Mouse (Mus musculus) frontal cortex, postnatal 10 days (tissue): ENCODE measurements around the gene Aen.

Source experiments
- DNase-seq, 2 experiments: peaks; one replicate each; pipeline ENCODE4 v3.0.0; 2022; ENCODE audit warnings: low spot score in 2 of 2, mixed read lengths in 1 of 2

Aen gene

GRCm38 (mm10) chr7:78893917-78894316 is 1.7 kb upstream of the Aen start:
- DNase-seq: no peak

- no peak for DNase-seq
Measured at GRCm38 (mm10) chr7:78895021-78895652, 517 bp upstream of the Aen start.

DNA sequence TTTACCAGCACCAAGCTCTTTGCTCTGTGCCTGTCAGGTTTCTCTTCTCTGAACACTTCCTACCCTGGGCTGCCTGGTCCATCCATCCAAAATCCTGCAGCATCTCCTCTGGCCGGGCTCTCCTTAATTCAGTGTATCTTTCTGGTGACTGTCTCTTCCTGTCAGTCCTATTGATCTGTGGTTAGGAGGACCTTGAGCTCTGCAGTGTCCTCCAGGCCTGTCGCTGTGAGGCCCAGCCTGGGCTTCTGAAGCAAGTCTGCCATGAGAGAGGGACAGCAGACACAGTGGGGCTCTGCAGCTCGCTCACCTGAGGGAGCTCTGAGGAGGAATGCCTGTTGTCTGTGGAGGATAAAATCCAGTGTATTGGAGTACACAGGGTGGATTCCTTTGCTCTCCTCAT is 1.9 kb downstream of the Aen start:
- no peak for DNase-seq

DNA sequence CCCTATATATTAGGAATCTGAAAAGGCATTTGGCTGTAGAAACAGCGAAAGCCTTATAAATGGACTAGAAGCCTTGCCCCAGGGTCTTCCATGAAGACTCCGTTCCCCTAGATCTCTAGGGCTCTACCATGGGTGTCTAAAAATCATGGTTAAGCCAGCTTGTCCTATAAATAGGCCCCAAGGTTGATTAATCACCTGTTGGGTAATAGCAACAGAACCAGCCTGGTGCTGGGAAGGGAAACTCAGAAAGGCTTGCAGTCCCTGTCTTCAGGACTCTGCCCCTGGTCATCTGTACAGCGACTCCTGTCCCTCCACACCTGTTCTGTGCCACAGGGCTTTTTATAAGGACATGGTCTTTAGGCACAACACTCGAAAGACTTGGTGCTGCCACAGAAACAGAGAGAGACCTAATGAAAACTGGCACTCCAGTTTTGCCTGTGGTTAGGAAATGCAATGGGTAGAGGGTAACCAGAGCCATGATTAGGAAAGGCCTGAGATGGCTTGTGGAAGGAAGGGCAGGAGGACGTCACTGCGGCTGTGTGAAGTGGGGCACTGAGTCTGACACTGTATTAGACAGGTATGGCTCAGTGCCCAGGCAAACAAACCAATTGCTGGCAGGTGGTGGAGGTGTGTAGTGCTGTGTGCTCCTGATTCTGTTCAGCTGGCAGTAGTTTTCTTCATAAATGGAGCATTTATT is 7.7 kb downstream of the Aen start:
- DNase-seq: no peak

DNA sequence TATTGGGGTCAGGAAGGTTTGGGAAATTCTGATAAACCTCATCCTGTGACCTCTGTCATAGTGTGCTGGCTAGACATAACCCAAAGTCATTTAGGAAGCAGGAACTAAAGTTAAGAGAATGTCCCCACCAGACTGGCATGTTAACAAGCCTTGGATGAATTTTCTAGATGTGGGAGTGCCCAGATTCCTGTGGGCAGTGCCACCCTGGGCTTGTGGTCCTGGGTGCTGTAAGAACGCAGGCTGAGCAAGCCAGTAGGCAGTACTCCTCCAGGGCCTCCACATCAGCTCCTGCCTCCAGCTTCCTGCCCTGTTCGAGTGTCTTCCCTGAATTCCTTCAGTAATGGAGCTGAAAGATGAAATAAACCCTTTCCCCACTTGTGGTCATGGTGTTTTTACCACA is 8.5 kb downstream of the Aen start:
- DNase-seq: no peak

- DNase-seq: no peak
Measured at GRCm38 (mm10) chr7:78909026-78909425, 13.4 kb downstream of the Aen start.

DNA sequence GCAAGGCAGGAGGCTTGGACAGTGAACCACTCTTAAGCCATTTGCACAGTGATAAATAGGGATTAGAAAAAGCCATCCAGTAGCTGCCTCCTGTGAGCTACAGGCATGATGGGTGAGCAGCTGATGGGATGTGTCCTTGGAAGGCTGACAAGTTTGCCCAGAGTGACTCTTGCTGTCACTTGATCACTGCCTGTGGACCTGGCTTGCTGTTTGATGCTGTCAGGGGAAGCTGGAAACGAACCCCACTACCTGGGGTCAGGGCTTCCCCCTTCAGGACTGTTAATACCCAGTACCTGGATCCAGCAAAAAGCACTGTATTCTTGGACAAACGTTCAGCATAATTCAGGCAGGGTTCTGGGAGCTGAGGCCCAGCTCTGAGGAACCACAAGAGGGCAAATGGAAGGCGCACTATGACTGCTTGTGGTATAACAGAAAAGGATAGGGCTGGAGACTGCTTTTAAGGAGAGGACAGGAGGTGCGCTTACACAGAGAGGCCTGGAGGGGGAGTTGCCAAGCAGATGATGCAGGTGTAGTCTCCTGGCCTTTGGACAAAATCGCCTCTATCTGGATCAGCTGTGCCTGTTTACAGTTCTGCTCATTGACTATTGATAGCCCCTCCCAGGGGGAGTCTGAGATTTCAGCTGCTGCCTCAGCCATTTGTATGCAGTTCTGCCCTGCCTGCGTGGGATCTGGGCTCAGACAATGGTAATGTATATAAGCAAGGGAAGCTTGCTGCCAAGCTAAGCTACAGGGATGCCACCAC is 14.9 kb downstream of the Aen start:
- DNase-seq: no peak

GRCm38 (mm10) chr7:78911209-78911608 is 15.6 kb downstream of the Aen start:
- DNase-seq: no peak

GRCm38 (mm10) chr7:78912253-78912973 is 16.8 kb downstream of the Aen start:
- no peak for DNase-seq

GRCm38 (mm10) chr7:78912974-78913474 is 17.4 kb downstream of the Aen start, which contains the start of gene Isg20:
Gene Isg20, plus strand, starts transcription at chr7:78913424.
- no peak for DNase-seq

GRCm38 (mm10) chr7:78913649-78914544 is 18.2 kb downstream of the Aen start:
- no peak for DNase-seq

GRCm38 (mm10) chr7:78914545-78914845 is 18.8 kb downstream of the Aen start:
- DNase-seq: no peak

- no peak for DNase-seq
Measured at GRCm38 (mm10) chr7:78914896-78915510, 19.3 kb downstream of the Aen start.

DNA sequence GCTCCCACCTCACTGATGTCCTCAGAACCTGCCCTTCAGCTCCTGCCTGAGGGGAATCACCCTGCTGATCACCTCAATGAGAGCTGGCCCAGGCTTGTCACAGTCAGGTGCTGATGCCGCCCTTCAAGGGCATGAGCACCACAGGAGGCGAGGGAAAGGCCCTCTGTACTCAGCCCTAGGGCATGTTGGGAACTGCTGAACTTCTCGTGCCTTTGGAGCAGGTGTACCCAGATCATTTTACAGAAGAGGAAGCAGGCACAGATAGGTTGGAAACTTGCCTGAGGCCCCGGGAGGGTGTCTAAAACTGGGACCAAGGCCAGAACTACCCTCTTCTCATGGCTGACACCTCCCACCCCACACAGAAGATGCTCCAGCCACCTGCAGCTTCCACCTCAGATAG is 23.0 kb downstream of the Aen start:
- DNase-seq: no peak

DNA sequence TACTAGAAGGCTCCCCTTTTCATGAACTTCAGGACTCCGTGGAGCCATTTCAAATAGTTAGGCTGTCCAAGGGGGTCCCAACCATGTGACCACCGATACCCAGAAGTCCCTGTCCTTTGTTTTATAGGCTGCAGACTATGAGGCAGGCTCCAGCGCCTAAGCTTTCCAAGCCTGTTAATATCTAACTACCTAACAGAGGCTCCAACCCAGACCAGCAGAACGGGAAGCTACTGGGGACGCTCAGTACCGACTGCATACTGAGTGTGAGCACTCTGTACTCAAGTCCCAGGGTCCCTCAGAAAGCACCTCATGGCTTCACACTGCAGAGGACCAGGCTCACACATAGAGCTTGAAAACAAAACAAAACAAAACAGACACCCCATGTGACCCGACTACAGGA is 26.9 kb downstream of the Aen start:
- DNase-seq: no peak

DNA sequence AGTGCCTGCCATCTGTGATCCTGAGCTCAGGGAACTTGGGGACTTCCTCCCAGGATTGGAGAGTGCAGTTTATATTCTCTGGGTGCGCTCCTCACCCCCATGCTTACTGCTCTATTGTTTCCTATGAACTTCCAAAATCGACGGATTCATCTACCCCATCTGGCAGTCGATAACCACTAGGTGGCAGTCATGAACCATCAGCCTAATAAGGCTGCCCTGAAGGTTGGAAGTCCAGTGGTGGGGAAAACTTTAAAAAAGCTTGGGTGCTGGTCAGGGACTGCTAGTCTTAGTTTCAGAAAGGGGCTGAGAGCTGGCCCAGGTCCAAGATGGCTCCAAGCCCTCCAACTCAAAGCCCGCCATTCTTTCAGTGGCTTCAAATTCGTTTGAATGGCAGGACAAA is 28.6 kb downstream of the Aen start:
- peak in 1 of 2 experiments; percentile 66 for DNase-seq

DNA sequence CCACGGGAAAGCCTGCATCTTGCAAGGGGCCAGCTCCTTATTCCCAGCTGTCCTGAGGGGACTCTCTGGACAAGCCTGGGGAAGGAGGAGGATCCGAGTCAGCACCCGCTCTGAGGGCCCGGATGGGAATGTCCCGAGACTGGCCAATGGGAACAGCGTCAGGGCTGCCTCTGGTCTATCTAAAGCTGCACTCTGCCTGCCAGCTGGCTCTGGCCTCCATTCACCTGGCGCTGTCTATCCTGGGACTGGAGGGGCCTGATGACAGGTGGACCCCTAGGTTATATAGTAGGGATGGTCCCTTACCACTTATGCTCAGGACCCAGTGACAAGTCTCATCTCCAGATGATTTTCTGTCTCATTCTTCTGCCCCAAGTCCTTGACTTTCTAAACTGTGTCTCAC is 29.1 kb downstream of the Aen start:
- DNase-seq: no peak

- DNase-seq: no peak
Measured at GRCm38 (mm10) chr7:78925680-78926079, 30.0 kb downstream of the Aen start.

GRCm38 (mm10) chr7:78926156-78926555 is 30.5 kb downstream of the Aen start:
- DNase-seq: no peak

DNA sequence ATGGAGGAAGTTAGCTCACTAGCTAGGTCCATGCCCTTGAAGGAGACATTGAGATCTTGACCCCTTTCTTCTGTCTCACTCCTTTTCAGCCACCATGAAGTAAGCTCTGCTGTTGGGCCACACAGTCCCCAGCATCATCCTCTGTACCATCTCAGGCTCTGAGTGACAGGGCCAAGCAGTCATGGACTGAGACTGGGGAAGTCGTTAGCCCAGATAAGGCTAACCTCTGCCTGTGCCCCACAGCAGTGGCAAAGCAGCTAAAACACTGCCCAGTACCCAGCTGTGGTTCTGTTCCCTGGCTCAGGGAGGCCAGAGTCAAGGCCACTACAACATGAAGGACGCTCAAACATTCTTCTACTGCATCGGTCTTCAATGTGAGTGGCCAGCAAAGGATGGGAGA is 31.6 kb downstream of the Aen start:
- DNase-seq: no peak
